Mouse (Mus musculus) embryonic facial prominence, embryonic 15.5 days (tissue): Measurements from ENCODE around the gene 1190002N15Rik. TPM values are rescaled to one million over a fixed set of nuclear protein-coding genes. Genes with fewer than 3 reads are reported as not detected.

Source experiments
- ATAC-seq: fragments of 200-750 bp; cut with Nextera tagmentation; 2 replicates; pipeline ENCODE4 v1.8.0; 2017; ENCODE audit warnings: low read depth, moderate TSS enrichment; ENCODE audit not compliant: insufficient number of reproducible peaks, low FRiP score, low TSS enrichment
- H3K27ac ChIP-seq: fragments of 300-500 bp; sonication (generic); replicated peaks from 2 replicates; pipeline ENCODE4 v1.5.1; 2015; ENCODE audit warnings: mild to moderate bottlenecking, inconsistent platforms
- H3K27me3 ChIP-seq: fragments of 300-500 bp; sonication (generic); 2 replicates; pipeline ENCODE4 v1.6.1; 2015; ENCODE audit warnings: inconsistent platforms
- H3K36me3 ChIP-seq: fragments of 300-500 bp; sonication (generic); 2 replicates; pipeline ENCODE4 v1.6.1; 2015; ENCODE audit warnings: mild to moderate bottlenecking, inconsistent platforms
- H3K4me1 ChIP-seq: fragments of 300-500 bp; sonication (generic); 2 replicates; pipeline ENCODE4 v1.6.1; 2015; ENCODE audit warnings: inconsistent platforms
- H3K4me2 ChIP-seq: fragments of 300-500 bp; sonication (generic); replicated peaks from 2 replicates; pipeline ENCODE4 v1.6.1; 2015; ENCODE audit warnings: mild to moderate bottlenecking, inconsistent platforms
- H3K4me3 ChIP-seq: fragments of 300-500 bp; sonication (generic); replicated peaks from 2 replicates; pipeline ENCODE4 v1.5.1; 2015; ENCODE audit warnings: mild to moderate bottlenecking, inconsistent platforms
- H3K9ac ChIP-seq: fragments of 300-500 bp; sonication (generic); 2 replicates; pipeline ENCODE4 v1.6.1; 2015; ENCODE audit warnings: inconsistent platforms
- H3K9me3 ChIP-seq: fragments of 300-500 bp; sonication (generic); replicated peaks from 2 replicates; pipeline ENCODE4 v1.6.1; 2016; ENCODE audit warnings: inconsistent platforms
- WGBS: fragments of 180-500 bp; shearing (Covaris S2); methylation state at CpG from one replicate; pipeline ENCODE4 v1.1.7; 2015; 5-methylcytosine and 5-hydroxymethylcytosine counted together
- polyA plus RNA-seq: library from polyadenylated mRNA; unstranded; fragments of >200 nt; fragmentation: Nextera tagmentation; extraction: Ambion mirVana; gene quantifications from 2 replicates; pipeline ENCODE4 v1.2.1, GENCODE M21; 2015

1190002N15Rik gene
- polyA plus RNA-seq, 1 experiment from 2014 or later, result 24.0 TPM

DNA sequence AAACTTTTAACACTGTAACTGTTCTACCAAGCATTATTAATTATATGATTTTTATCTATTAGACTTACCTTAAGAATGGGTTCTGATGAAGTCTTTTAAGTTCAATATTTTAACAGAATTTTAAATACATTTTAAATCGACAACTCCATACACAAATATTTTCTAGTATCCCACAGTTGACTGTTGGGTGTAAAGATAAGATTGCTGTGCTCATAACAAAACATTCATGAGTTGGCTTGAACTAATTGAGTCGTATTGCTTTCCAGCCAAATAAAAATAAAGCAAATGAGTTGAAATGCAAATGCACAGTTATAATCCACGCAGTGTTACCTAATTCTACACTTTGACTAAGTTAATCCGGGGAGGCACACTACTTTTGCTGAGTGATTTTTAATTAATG is 6.0 kb upstream of the 1190002N15Rik start:
- WGBS, result 86% methylated on average over 4 of the region's 4 CpGs
- H3K36me3 ChIP-seq, result no peaks in the 10 kb centered on the region

DNA sequence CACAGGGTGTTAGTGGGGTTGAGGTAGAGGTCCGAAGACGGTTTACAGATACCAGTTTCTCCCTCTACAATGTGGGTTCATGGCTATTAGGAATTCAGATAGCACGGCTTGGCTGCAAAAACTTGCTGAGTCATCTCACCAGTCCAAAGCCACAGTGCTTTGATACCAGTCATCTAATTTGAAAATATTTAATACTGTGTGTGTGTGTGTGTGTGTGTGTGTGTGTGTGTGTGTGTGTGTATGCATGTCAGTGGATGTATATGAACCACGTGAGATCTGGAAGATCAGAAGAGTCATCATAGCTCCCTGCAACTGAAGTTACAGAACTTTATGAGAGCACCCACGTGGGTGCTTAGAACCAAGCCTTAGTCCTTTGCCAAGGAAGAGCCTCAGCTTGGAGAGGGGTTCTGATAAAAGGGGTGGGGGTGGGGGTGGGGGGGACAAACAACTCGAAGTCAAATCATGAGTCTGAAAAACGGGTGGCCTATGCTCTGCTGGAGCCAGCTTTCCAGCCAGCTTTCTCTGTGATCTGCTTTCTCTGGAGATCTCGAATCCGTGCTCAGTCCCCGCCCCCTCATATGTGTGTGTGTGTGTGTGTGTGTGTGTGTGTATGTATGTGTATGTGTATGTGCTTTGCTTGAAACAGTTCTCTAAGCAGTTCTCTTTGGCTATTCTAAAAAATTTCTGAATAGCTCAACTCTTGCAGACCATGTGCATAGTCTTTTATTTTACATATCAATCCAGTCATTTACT is 2.6 kb upstream of the 1190002N15Rik start:
- H3K9ac ChIP-seq, result no peak overlapping the region
- H3K9me3 ChIP-seq, result no peaks in the 10 kb centered on the region
- no peaks in the 10 kb centered on the region for H3K36me3 ChIP-seq
- H3K4me3 ChIP-seq, result no peak overlapping the region
- H3K4me1 ChIP-seq, result peaks cover 6% of the 10 kb centered on the region; the same call in 1 of the 2 replicates
- no peak for ATAC-seq
- no peak overlapping the region for H3K27ac ChIP-seq
- H3K4me2 ChIP-seq, result no peak overlapping the region
- 51% methylated on average over 10 of the region's 10 CpGs for WGBS
- no peaks in the 10 kb centered on the region for H3K27me3 ChIP-seq

More for the DNA sequence above, 6.0 kb upstream of the 1190002N15Rik start:
- no peak overlapping the region for H3K9ac ChIP-seq
- no peaks in the 10 kb centered on the region for H3K9me3 ChIP-seq
- H3K27ac ChIP-seq, result no peak overlapping the region
- no peak overlapping the region for H3K4me2 ChIP-seq
- peaks cover 6% of the 10 kb centered on the region; the same call in 1 of the 2 replicates for H3K4me1 ChIP-seq
- no peak for ATAC-seq
- H3K4me3 ChIP-seq, result no peak overlapping the region
- no peaks in the 10 kb centered on the region for H3K27me3 ChIP-seq

DNA sequence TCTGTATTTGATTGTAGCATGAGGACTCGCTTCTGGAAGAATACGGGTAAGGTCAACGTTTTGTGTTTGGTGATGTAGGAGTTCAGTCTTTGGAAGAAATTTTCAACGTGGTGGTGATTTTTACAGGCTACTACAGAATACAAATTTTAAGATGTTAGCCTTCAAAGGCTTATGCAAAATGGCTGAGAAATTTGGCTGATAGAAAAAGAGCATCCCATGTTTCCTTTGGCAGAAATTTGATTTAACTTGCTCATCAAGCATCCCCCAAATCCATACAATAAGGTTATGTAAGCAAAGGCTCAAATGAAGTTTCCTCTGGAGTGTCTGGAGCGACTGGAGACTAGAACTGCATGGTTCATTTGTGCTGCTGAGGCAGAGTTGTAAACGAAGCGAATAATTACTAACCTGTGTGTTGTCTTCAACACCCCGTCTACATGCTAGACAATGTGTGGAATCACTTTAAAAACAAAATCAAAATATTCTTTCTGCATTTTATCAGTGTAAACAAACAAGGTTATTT is 1.5 kb upstream of the 1190002N15Rik start:
- no peak overlapping the region for H3K9ac ChIP-seq
- H3K4me1 ChIP-seq, result peaks cover 6% of the 10 kb centered on the region; the same call in 1 of the 2 replicates
- H3K4me3 ChIP-seq, result peak overlapping the region; percentile 88
- H3K27ac ChIP-seq, result no peak overlapping the region
- H3K4me2 ChIP-seq, result peak overlapping the region; percentile 80
- H3K27me3 ChIP-seq, result no peaks in the 10 kb centered on the region
- ATAC-seq, result no peak
- H3K36me3 ChIP-seq, result no peaks in the 10 kb centered on the region
- no peaks in the 10 kb centered on the region for H3K9me3 ChIP-seq
- WGBS, result 36% methylated on average over 8 of the region's 8 CpGs

DNA sequence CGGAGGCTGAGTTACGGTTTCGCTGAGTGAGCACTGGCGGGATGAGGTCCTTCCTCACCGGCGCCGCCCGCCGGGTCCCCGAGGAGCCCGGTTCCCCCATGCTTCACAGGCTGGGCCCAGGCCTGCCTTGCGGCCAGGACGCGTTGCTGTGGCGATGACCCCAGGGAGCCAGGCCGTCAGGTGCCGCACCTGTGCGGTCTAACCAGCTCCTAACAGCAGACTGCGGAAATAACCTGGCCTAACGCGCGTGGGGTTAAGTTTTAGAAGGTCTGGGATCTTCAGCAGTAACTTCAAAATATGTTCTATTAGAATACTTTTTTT is 902 bp upstream of the 1190002N15Rik start:
- under 1% methylated on average over 22 of the region's 22 CpGs for WGBS
- Histone ChIP-seq H3K27ac (peak overlapping the region; percentile 98), H3K36me3 (no peaks in the 10 kb centered on the region), H3K9ac (peak overlapping the region; percentile 63), H3K4me1 (peaks cover 6% of the 10 kb centered on the region; the same call in 1 of the 2 replicates), H3K27me3 (no peaks in the 10 kb centered on the region), H3K4me3 (peak overlapping the region; percentile 88), H3K4me2 (peak overlapping the region; percentile 80), H3K9me3 (no peaks in the 10 kb centered on the region)
- peak; percentile 40 for ATAC-seq

DNA sequence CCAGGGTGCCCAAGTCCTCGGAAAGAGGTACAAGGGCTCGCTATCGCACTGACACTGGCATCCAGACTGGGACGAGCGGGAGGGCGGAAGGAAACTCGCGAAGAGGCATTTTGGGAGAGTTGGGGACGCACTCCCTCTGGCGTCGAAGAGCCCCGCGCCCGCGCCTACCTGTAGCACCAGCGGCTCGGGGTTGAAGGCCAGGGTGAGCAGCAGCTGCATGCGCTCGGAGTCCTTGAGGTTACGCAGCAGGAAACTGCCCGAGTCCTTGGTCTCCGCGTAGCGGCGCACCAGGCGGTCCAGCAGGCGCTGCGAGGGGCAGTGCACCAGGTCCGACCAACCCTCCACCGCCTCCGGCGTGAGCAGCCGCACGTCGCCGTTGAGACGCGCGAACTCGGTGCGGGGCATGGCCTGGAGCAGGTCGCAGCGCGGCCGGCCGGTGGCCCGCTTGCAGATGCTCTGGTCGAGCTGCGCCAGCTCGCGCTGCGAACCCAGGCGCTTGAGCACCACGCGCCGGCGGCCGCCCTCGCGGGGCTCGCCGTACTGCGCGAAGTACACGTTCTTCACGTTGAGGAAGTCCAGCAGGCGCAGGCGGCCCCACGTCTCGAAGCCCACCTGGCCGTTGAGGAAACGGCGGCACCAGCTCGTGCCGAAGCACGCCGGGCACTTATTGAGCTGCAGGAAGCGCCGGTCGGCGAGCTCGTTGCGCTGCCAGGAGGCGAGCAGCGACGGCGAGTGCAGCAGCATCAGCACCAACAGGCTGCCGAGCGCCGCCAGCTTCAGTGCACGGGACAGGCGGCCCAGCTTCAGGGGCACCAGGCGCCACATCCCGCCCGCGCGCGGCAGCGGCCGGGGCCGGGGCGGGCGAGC is 597 bp downstream of the 1190002N15Rik start:
- H3K27me3 ChIP-seq, result no peaks in the 10 kb centered on the region
- H3K36me3 ChIP-seq, result no peaks in the 10 kb centered on the region
- no peaks in the 10 kb centered on the region for H3K9me3 ChIP-seq
- peaks cover 6% of the 10 kb centered on the region; the same call in 1 of the 2 replicates for H3K4me1 ChIP-seq
- H3K4me2 ChIP-seq, result peak overlapping the region; percentile 80
- ATAC-seq, result peak; percentile 52
- peak overlapping the region; percentile 88 for H3K4me3 ChIP-seq
- peak overlapping the region; percentile 98 for H3K27ac ChIP-seq
- H3K9ac ChIP-seq, result peak overlapping the region; percentile 77
- WGBS, result under 1% methylated on average over 100 of the region's 103 CpGs

DNA sequence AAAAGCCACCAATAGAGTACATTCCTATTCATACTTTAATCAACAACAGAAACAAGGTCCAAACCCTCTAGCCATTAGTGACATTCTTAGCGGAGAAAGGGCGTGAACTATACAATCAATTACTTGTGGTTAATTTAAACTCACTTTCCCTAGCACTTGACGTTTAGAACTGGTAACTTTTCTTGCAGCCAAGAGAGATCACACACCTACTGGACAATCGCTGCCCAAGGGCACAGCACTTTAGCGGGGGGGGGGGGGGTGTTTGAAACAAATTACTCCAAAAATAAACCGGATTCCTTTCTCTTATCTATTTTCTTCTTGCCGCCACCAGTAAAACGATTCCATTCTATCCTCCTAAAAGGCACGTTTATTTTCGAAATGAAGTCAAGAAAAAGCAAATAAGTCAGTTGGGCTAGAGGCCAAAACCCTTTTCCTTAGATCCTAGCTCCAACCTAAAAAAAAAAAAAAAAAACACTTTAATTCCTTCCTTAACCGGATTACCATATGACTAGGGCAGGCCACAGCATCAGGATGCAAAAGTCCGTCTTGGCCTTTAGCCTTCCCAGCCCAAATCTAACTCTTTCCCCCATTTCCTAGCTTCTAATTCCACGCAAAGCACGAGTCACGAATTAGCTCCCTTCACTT is 1.5 kb downstream of the 1190002N15Rik start:
- WGBS, result 1% methylated on average over 15 of the region's 15 CpGs
- Histone ChIP-seq H3K36me3 (no peaks in the 10 kb centered on the region), H3K9ac (peak overlapping the region; percentile 77), H3K4me1 (peaks cover 6% of the 10 kb centered on the region; the same call in 1 of the 2 replicates), H3K4me2 (peak overlapping the region; percentile 80), H3K9me3 (no peaks in the 10 kb centered on the region), H3K4me3 (peak overlapping the region; percentile 88), H3K27me3 (no peaks in the 10 kb centered on the region), H3K27ac (peak overlapping the region; percentile 98)
- no peak for ATAC-seq

DNA sequence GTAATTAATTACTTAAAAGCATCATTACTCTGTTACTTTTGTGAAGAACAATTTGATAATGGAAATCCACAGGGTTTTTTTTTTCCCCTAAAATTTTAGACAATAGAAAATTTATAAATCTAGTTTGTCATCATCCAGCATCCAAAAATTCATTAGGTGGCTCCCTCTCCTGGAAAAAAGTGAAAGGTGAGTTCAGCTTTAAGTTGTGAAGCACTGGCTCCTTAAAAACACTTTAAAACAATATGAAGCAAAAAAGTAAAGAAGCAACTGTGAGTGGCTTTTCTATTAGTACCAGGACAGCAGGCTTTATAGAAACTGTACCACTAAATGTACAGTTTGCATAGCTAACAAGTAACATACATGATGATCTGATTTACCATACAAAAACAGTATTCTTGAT is 3.1 kb downstream of the 1190002N15Rik start:
- Histone ChIP-seq H3K4me1 (peaks cover 6% of the 10 kb centered on the region; the same call in 1 of the 2 replicates), H3K27me3 (no peaks in the 10 kb centered on the region), H3K4me2 (peak overlapping the region; percentile 80), H3K36me3 (no peaks in the 10 kb centered on the region), H3K9me3 (no peaks in the 10 kb centered on the region), H3K9ac (no peak overlapping the region), H3K27ac (no peak overlapping the region), H3K4me3 (peak overlapping the region; percentile 88)
- ATAC-seq, result no peak

DNA sequence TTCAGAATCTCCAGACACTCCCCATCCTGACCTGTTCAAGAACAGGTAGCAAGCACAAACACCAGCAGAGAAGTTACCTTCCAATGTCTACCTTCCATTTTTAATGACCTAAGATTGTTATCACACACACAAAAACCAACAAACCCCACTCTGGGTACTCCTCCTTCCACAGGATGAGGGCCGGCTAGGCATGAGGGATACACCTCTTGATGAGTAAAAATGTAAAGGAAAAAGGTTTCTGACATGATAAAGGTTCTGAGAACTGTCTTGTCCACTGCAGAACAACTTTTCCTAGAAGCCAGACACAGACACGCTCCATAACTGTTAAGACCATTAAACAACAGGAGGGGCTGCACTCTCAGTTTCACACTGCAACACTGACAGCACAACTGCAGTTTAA is 3.7 kb downstream of the 1190002N15Rik start:
- Histone ChIP-seq H3K9me3 (no peaks in the 10 kb centered on the region), H3K27me3 (no peaks in the 10 kb centered on the region), H3K36me3 (no peaks in the 10 kb centered on the region), H3K4me1 (peaks cover 3% of the 10 kb centered on the region; the same call in 1 of the 2 replicates), H3K27ac (no peak overlapping the region), H3K4me2 (peak overlapping the region; percentile 21), H3K9ac (no peak overlapping the region), H3K4me3 (peak overlapping the region; percentile 22)
- ATAC-seq, result no peak
- WGBS, result 67% methylated on average over 2 of the region's 2 CpGs

DNA sequence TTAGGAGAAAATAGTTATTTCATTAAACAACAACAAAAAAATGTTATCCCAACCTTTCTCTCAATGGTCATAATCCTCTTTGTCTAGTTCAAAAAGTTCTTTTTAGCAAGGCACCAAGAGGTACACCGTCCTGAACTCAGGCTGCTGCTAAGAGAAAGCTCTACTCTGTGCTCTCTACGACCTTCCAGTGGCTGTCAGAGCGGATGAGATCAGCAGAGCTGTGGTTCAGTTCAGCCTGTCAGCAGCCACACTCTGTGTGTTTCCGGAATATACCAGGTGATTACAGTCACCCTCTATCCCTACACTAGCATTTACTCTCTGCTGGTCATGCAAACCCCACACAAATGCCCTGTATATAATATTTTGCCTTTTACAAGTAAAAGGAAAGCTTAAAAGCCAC is 4.2 kb downstream of the 1190002N15Rik start:
- no peak overlapping the region for H3K9ac ChIP-seq
- 0 out of 2 replicates have a peak overlapping the region, but pooled peaks have one; percentile 22 for H3K4me3 ChIP-seq
- WGBS, result 45% methylated on average over 4 of the region's 4 CpGs
- no peak for ATAC-seq
- H3K27ac ChIP-seq, result no peak overlapping the region
- H3K9me3 ChIP-seq, result no peaks in the 10 kb centered on the region
- peaks cover 3% of the 10 kb centered on the region; the same call in 1 of the 2 replicates for H3K4me1 ChIP-seq
- H3K4me2 ChIP-seq, result peak overlapping the region; percentile 21; the same call in 1 of the 2 replicates
- no peaks in the 10 kb centered on the region for H3K36me3 ChIP-seq
- no peaks in the 10 kb centered on the region for H3K27me3 ChIP-seq

DNA sequence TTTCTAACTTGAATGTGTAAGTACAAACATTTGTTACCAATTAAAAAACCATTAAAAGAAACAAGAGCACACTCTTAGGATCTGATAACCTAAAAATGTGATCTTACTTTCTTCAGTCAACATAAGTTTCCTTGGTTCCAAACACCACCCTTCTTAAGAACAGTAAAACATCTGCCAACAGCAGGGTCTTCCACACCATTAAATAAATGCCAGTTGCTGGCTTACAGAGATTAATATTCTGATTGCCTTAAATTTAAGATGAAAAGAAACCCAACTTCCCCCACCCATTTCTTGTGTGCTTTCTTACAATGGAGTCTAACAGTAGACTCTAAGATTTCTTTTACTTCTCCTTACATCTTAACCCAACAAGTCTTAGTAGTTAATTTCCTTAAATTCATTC is 7.9 kb downstream of the 1190002N15Rik start:
- H3K4me1 ChIP-seq, result peaks cover 3% of the 10 kb centered on the region; the same call in 1 of the 2 replicates
- no peak for ATAC-seq

More for the DNA sequence above, 7.9 kb downstream of the 1190002N15Rik start:
- Histone ChIP-seq H3K27me3 (no peaks in the 10 kb centered on the region), H3K36me3 (no peaks in the 10 kb centered on the region), H3K27ac (no peak overlapping the region), H3K9me3 (no peaks in the 10 kb centered on the region), H3K4me3 (no peak overlapping the region), H3K9ac (no peak overlapping the region), H3K4me2 (no peak overlapping the region)
